Mouse (Mus musculus) lung, embryonic 16.5 days (tissue): Measurements from ENCODE around the gene Clec16a. TPM values are rescaled to one million over a fixed set of nuclear protein-coding genes. Genes with fewer than 3 reads are reported as not detected.

Experiments used
- ATAC-seq: fragments of 200-750 bp; cut with Nextera tagmentation; 2 replicates; pipeline ENCODE4 v1.8.0; 2017; ENCODE audit warnings: low read depth, mild to moderate bottlenecking, moderate library complexity
- H3K27ac ChIP-seq: fragments of 300-500 bp; sonication (generic); 2 replicates; pipeline ENCODE4 v1.5.1; 2014; ENCODE audit warnings: mild to moderate bottlenecking, control low read depth, low read length
- H3K27me3 ChIP-seq: fragments of 300-500 bp; sonication (generic); 2 replicates; pipeline ENCODE4 v1.6.1; 2014; ENCODE audit warnings: low read depth, low read length, mixed read lengths; ENCODE audit not compliant: control insufficient read depth, insufficient read depth
- H3K36me3 ChIP-seq: fragments of 300-500 bp; sonication (generic); 2 replicates; pipeline ENCODE4 v1.6.1; 2014; ENCODE audit warnings: low read length; ENCODE audit not compliant: control insufficient read depth, insufficient read depth
- H3K4me1 ChIP-seq: fragments of 300-500 bp; sonication (generic); replicated peaks from 2 replicates; pipeline ENCODE4 v1.6.1; 2014; ENCODE audit warnings: low read length, mixed read lengths; ENCODE audit not compliant: control insufficient read depth, insufficient read depth
- H3K4me2 ChIP-seq: fragments of 300-500 bp; sonication (generic); 2 replicates; pipeline ENCODE4 v1.6.1; 2014; ENCODE audit warnings: low read depth, low read length, control low read depth
- H3K4me3 ChIP-seq: fragments of 300-500 bp; sonication (generic); 2 replicates; pipeline ENCODE4 v1.5.1; 2014; ENCODE audit warnings: mild to moderate bottlenecking, low read length, control low read depth
- H3K9ac ChIP-seq: fragments of 300-500 bp; sonication (generic); 2 replicates; pipeline ENCODE4 v1.6.1; 2014; ENCODE audit warnings: low read length, control low read depth
- H3K9me3 ChIP-seq: fragments of 300-500 bp; sonication (generic); 2 replicates; pipeline ENCODE4 v1.6.1; 2016; ENCODE audit warnings: low read length; ENCODE audit not compliant: control insufficient read depth
- WGBS: fragments of 180-500 bp; shearing (Covaris S2); extraction: QIAGEN DNeasy Blood & Tissue Kit; methylation state at CpG from one replicate; pipeline ENCODE4 v1.1.7; 2014; 5-methylcytosine and 5-hydroxymethylcytosine counted together
- polyA plus RNA-seq: library from polyadenylated mRNA; unstranded; fragments of >200 nt; fragmentation: Nextera tagmentation; extraction: Ambion mirVana; gene quantifications from 2 replicates; pipeline ENCODE4 v1.2.1, GENCODE M21; 2015

The Clec16a gene
- polyA plus RNA-seq, 1 experiment from 2014 or later = 27.3 TPM

GRCm38 (mm10) chr16:10788866-10789265 is 243.7 kb downstream of the Clec16a start:
- no peaks in the 10 kb centered on the region; the same call in 1 of the 2 replicates for H3K27me3 ChIP-seq
- no peak overlapping the region for H3K9ac ChIP-seq
- WGBS = 76% methylated on average over 4 of the region's 4 CpGs
- H3K36me3 ChIP-seq = no peaks in the 10 kb centered on the region
- no peak overlapping the region for H3K4me2 ChIP-seq
- no peak overlapping the region for H3K27ac ChIP-seq
- H3K4me1 ChIP-seq = peaks cover 12% of the 10 kb centered on the region
- H3K9me3 ChIP-seq = no peaks in the 10 kb centered on the region
- ATAC-seq = no peak
- H3K4me3 ChIP-seq = no peak overlapping the region

DNA sequence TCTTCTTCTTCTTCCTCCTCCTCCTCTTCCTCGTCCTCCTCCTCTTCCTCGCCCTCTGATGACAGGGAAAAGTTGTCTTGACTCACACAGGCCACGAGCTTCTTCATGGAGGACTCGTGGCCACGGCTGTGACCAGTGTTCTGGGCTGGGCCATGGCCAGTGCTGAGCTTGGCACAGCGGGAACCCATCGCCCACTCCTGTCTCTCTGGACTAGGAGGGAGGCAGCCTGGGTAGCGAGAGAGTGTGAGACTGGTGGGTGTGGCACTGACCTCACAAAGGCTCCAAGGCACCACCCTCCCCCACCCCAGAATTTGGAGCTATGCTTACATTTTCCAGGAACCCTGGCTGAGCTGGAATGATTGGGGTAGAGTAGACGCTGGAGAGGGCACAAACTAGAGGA is 245.6 kb downstream of the Clec16a start, which contains the start of gene Prm3:
Prm3 (minus strand) TSS at position 213 of the 400 bp plus-strand sequence.
- Histone ChIP-seq H3K9ac (no peak within 1 kb of the TSS), H3K4me1 (peaks cover 10% of the 10 kb centered on the region), H3K4me2 (no peak within 1 kb of the TSS), H3K27me3 (no peaks in the 10 kb centered on the region; the same call in none of the 2 replicates), H3K36me3 (no peaks in the 10 kb centered on the region), H3K4me3 (no peak within 1 kb of the TSS), H3K27ac (no peak within 1 kb of the TSS), H3K9me3 (no peaks in the 10 kb centered on the region)
- 61% methylated on average over 9 of the region's 9 CpGs for WGBS
- ATAC-seq = no peak

Other genes with a start within 250 kb of the Clec16a start
- 131 and 151 TPM in 2 replicates for gene Emp2, start 231.4 kb upstream of the Clec16a start, polyA plus RNA-seq
- 2.9 and 4.2 TPM in 2 replicates for gene Tekt5, start 149.8 kb upstream of the Clec16a start, polyA plus RNA-seq
- gene Nubp1, start 133.4 kb upstream of the Clec16a start, polyA plus RNA-seq = 59.7 and 59.9 TPM in 2 replicates
- gene Tvp23a, start 98.0 kb upstream of the Clec16a start, polyA plus RNA-seq = 7.8 and 8.1 TPM in 2 replicates
- 0.92 and 1.4 TPM in 2 replicates for gene Ciita, start 65.3 kb upstream of the Clec16a start, polyA plus RNA-seq
- gene Dexi, start 2.3 kb upstream of the Clec16a start, polyA plus RNA-seq = 9.7 and 16.2 TPM in 2 replicates
- gene Socs1, start 240.2 kb downstream of the Clec16a start, polyA plus RNA-seq = 6.8 and 8.7 TPM in 2 replicates
- gene Tnp2, start 243.3 kb downstream of the Clec16a start, polyA plus RNA-seq = not detected in 2 replicates
- gene Prm3, start 245.6 kb downstream of the Clec16a start, polyA plus RNA-seq = not detected in 2 replicates